Mouse (Mus musculus): ENCODE measurements around the gene Myo1g. TPM values are rescaled to one million over a fixed set of nuclear protein-coding genes. Genes with fewer than 3 reads are reported as not detected.
"Not testable (repeated sequence)": the region's sequence is repeated elsewhere in the genome, so short reads cannot be mapped to it uniquely, and the experiment has no call there.

The Myo1g gene
- polyA plus RNA-seq, 1 experiment: 0.11 TPM

- Histone ChIP-seq H3K4me3 (ENCODE audit: insufficient read depth, low read length) (no peak overlapping the region), H3K4me1 (ENCODE audit: control insufficient read depth, insufficient read depth, low read length) (no peaks in the 10 kb centered on the region; the same call in 1 of the 2 replicates), H3K27ac (ENCODE audit: insufficient read depth, low read length) (no peak overlapping the region)
- TF ChIP-seq CTCF (IDR thresholded peaks at IDR 0.05; ENCODE audit: borderline replicate concordance, insufficient read depth, low read length) (no peak), POLR2A (IDR thresholded peaks at IDR 0.05; ENCODE audit: low read depth, low read length) (no peak)
Observed at GRCm38 (mm10) chr11:6544683-6545082, 23.9 kb upstream of the Myo1g start.

- Histone ChIP-seq H3K4me1 (ENCODE audit: control insufficient read depth, insufficient read depth, low read length) (peaks cover 6% of the 10 kb centered on the region), H3K4me3 (ENCODE audit: insufficient read depth, low read length) (no peak overlapping the region), H3K27ac (ENCODE audit: insufficient read depth, low read length) (no peak overlapping the region)
- TF ChIP-seq CTCF (IDR thresholded peaks at IDR 0.05; ENCODE audit: borderline replicate concordance, insufficient read depth, low read length): no peak
- no peak for TF ChIP-seq POLR2A (IDR thresholded peaks at IDR 0.05; ENCODE audit: low read depth, low read length)
Observed at GRCm38 (mm10) chr11:6530746-6531145, 10.0 kb upstream of the Myo1g start.

- H3K4me1 ChIP-seq (ENCODE audit: control insufficient read depth, insufficient read depth, low read length): peaks cover 6% of the 10 kb centered on the region
- H3K4me3 ChIP-seq (ENCODE audit: insufficient read depth, low read length): no peak overlapping the region
- H3K27ac ChIP-seq (ENCODE audit: insufficient read depth, low read length): no peak overlapping the region
- no peak for TF ChIP-seq CTCF (IDR thresholded peaks at IDR 0.05; ENCODE audit: borderline replicate concordance, insufficient read depth, low read length)
- no peak for TF ChIP-seq POLR2A (IDR thresholded peaks at IDR 0.05; ENCODE audit: low read depth, low read length)
Observed at GRCm38 (mm10) chr11:6529961-6530360, 9.2 kb upstream of the Myo1g start.

GRCm38 (mm10) chr11:6528186-6529006, 7.6 kb upstream of the Myo1g start:
- Histone ChIP-seq H3K4me1 (ENCODE audit: control insufficient read depth, insufficient read depth, low read length) (peaks cover 6% of the 10 kb centered on the region), H3K27ac (ENCODE audit: insufficient read depth, low read length) (peak overlapping the region; percentile 99), H3K4me3 (ENCODE audit: insufficient read depth, low read length) (peak overlapping the region; percentile 90)
- peak; percentile 51; the same call in 1 of the 2 replicates for TF ChIP-seq CTCF (IDR thresholded peaks at IDR 0.05; ENCODE audit: borderline replicate concordance, insufficient read depth, low read length)
- peak; percentile 98 for TF ChIP-seq POLR2A (IDR thresholded peaks at IDR 0.05; ENCODE audit: low read depth, low read length)

- Histone ChIP-seq H3K4me3 (ENCODE audit: insufficient read depth, low read length) (peak overlapping the region; percentile 90), H3K27ac (ENCODE audit: insufficient read depth, low read length) (peak overlapping the region; percentile 99), H3K4me1 (ENCODE audit: control insufficient read depth, insufficient read depth, low read length) (peaks cover 6% of the 10 kb centered on the region)
- TF ChIP-seq POLR2A (IDR thresholded peaks at IDR 0.05; ENCODE audit: low read depth, low read length): no peak
- no peak for TF ChIP-seq CTCF (IDR thresholded peaks at IDR 0.05; ENCODE audit: borderline replicate concordance, insufficient read depth, low read length)
Observed at GRCm38 (mm10) chr11:6527256-6528185, 6.8 kb upstream of the Myo1g start.

- Histone ChIP-seq H3K27ac (ENCODE audit: insufficient read depth, low read length) (peak overlapping the region; percentile 99), H3K4me3 (ENCODE audit: insufficient read depth, low read length) (peak overlapping the region; percentile 90)
- H3K4me1 ChIP-seq (ENCODE audit: control insufficient read depth, insufficient read depth, low read length): not testable (repeated sequence)
Observed at GRCm38 (mm10) chr11:6526526-6527255, 5.9 kb upstream of the Myo1g start.

GRCm38 (mm10) chr11:6525241-6525640, 4.5 kb upstream of the Myo1g start:
- no peak overlapping the region for H3K4me3 ChIP-seq (ENCODE audit: insufficient read depth, low read length)
- H3K27ac ChIP-seq (ENCODE audit: insufficient read depth, low read length): no peak overlapping the region
- TF ChIP-seq POLR2A (IDR thresholded peaks at IDR 0.05; ENCODE audit: low read depth, low read length) (no peak), CTCF (IDR thresholded peaks at IDR 0.05; ENCODE audit: borderline replicate concordance, insufficient read depth, low read length) (no peak)
- H3K4me1 ChIP-seq (ENCODE audit: control insufficient read depth, insufficient read depth, low read length): peaks cover 6% of the 10 kb centered on the region

GRCm38 (mm10) chr11:6524880-6525238, 4.1 kb upstream of the Myo1g start:
- TF ChIP-seq POLR2A (IDR thresholded peaks at IDR 0.05; ENCODE audit: low read depth, low read length) (peak; percentile 57), CTCF (IDR thresholded peaks at IDR 0.05; ENCODE audit: borderline replicate concordance, insufficient read depth, low read length) (no peak)
- H3K27ac ChIP-seq (ENCODE audit: insufficient read depth, low read length): no peak overlapping the region

GRCm38 (mm10) chr11:6524165-6524879, 3.6 kb upstream of the Myo1g start:
- Histone ChIP-seq H3K27ac (ENCODE audit: insufficient read depth, low read length) (no peak overlapping the region), H3K4me1 (ENCODE audit: control insufficient read depth, insufficient read depth, low read length) (peaks cover 6% of the 10 kb centered on the region), H3K4me3 (ENCODE audit: insufficient read depth, low read length) (no peak overlapping the region)
- TF ChIP-seq POLR2A (IDR thresholded peaks at IDR 0.05; ENCODE audit: low read depth, low read length): peak; percentile 53
- no peak for TF ChIP-seq CTCF (IDR thresholded peaks at IDR 0.05; ENCODE audit: borderline replicate concordance, insufficient read depth, low read length)

More at GRCm38 (mm10) chr11:6524880-6525238, 4.1 kb upstream of the Myo1g start:
- no peak overlapping the region for H3K4me3 ChIP-seq (ENCODE audit: insufficient read depth, low read length)
- peaks cover 6% of the 10 kb centered on the region for H3K4me1 ChIP-seq (ENCODE audit: control insufficient read depth, insufficient read depth, low read length)

All from embryonic fibroblast, embryonic 13.5 days (primary cell).